Mouse (Mus musculus) Patski (cell line): ENCODE measurements around the gene Kif17. TPM values are rescaled to one million over a fixed set of nuclear protein-coding genes. Genes with fewer than 3 reads are reported as not detected.
A peak's percentile ranks its signal among the peaks of the same experiment; 100 is the strongest.
"Not testable (repeated sequence)": the region's sequence is repeated elsewhere in the genome, so short reads cannot be mapped to it uniquely, and the experiment has no call there.

Experiments used
- ATAC-seq: fragments of 100-300 bp; one replicate; pipeline ENCODE4 v1.8.0; 2021
- CTCF ChIA-PET: fragments of 350-600 bp; sonication (Branson Sonifier 250); formaldehyde crosslinking; loops from one replicate; lab custom pipeline; 2022; ENCODE audit warnings: inconsistent platforms; lab: Charles Lee
- POLR2A ChIA-PET: fragments of 350-600 bp; sonication (Branson Sonifier 250); formaldehyde crosslinking; loops from one replicate; lab custom pipeline; 2022; ENCODE audit warnings: antibody characterized with exemption, inconsistent platforms; lab: Charles Lee
- DNase-seq: peaks from one replicate; pipeline ENCODE4 v3.0.0-alpha.2; 2011; ENCODE audit warnings: low read depth, low spot score
- H3K27me3 ChIP-seq: fragments of 371-371 bp; one replicate; pipeline ENCODE4 v1.5.1; 2021
- CTCF ChIP-seq: fragments of 100-300 bp; IDR thresholded peaks from one replicate; pipeline ENCODE4 v1.5.1; 2021
- in situ Hi-C: fragments of 300-500 bp; cut with MboI; formaldehyde crosslinking; loops from 3 replicates; pipeline ENCODE4 v1.11.1; 2018; ENCODE audit warnings: low pct_unique_long_range_greater_than_20kb, mixed read lengths
- polyA plus RNA-seq: library from polyadenylated mRNA; unstranded; gene quantifications from one replicate; pipeline ENCODE4 v1.2.3, GENCODE M21; 2021

Kif17 gene
- polyA plus RNA-seq, 1 experiment from 2014 or later = 1.6 TPM

- CTCF ChIA-PET = interaction anchor here (1.0 to 1.3 kb wide), 2 partner anchors 56 to 105 kb away, joined by 3 read pairs; no protein-coding TSS in a partner anchor
- no peaks in the 10 kb centered on the region for H3K27me3 ChIP-seq
- no peak for TF ChIP-seq CTCF
- DNase-seq (no peak), ATAC-seq (no peak)
- in situ Hi-C loops = no loop called here
- POLR2A ChIA-PET = no interaction called here
Measured at GRCm38 (mm10) chr4:138322692-138323091, 72.5 kb downstream of the Kif17 start.

GRCm38 (mm10) chr4:138323753-138324152, 73.5 kb downstream of the Kif17 start:
- in situ Hi-C loops = no loop called here
- H3K27me3 ChIP-seq = no peaks in the 10 kb centered on the region
- DNase-seq (no peak), ATAC-seq (no peak)
- ChIA-PET POLR2A (no interaction called here), CTCF (interaction anchor here (0.9 to 1.3 kb wide), 3 partner anchors 9 to 104 kb away, joined by 3 read pairs; no protein-coding TSS in a partner anchor)
- TF ChIP-seq CTCF = no peak

- no peak for ATAC-seq
- no peak for TF ChIP-seq CTCF
- ChIA-PET CTCF (interaction anchor here (0.9 kb wide), 1 partner anchor 9 kb away, joined by 3 read pairs; no protein-coding TSS in a partner anchor), POLR2A (no interaction called here)
- no peaks in the 10 kb centered on the region for H3K27me3 ChIP-seq
- no peak for DNase-seq
- in situ Hi-C loops = no loop called here
Measured at GRCm38 (mm10) chr4:138324451-138324850, 74.2 kb downstream of the Kif17 start.

GRCm38 (mm10) chr4:138325466-138326076, 75.3 kb downstream of the Kif17 start:
- in situ Hi-C loops = no loop called here
- POLR2A ChIA-PET = interaction anchor here (1.2 kb wide), 1 partner anchor 43 kb away, joined by 3 read pairs; no protein-coding TSS in a partner anchor

GRCm38 (mm10) chr4:138326077-138326695, 76.0 kb downstream of the Kif17 start, which contains the start of gene Pink1:
Gene Pink1 (minus strand): TSS chr4:138326307.
- ChIA-PET POLR2A (interaction anchor here (1.2 kb wide), 2 partner anchors 42 to 53 kb away, joined by 3 to 4 read pairs; no protein-coding TSS in a partner anchor), CTCF (interaction anchor here (1.2 to 1.6 kb wide), 4 partner anchors 53 to 106 kb away, joined by 3 to 11 read pairs (median 4); no protein-coding TSS in a partner anchor)
- in situ Hi-C loops = no loop called here
- ATAC-seq = peak; percentile 58
- no peak for DNase-seq
- TF ChIP-seq CTCF = no peak
- H3K27me3 ChIP-seq = no peaks in the 10 kb centered on the region

More at GRCm38 (mm10) chr4:138325466-138326076, 75.3 kb downstream of the Kif17 start:
- CTCF ChIA-PET = interaction anchor here (1.2 to 1.6 kb wide), 4 partner anchors 53 to 106 kb away, joined by 3 to 11 read pairs (median 4); no protein-coding TSS in a partner anchor
- DNase-seq (no peak), ATAC-seq (peak; percentile 74)
- H3K27me3 ChIP-seq = no peaks in the 10 kb centered on the region
- no peak for TF ChIP-seq CTCF

GRCm38 (mm10) chr4:138327155-138327554, 76.9 kb downstream of the Kif17 start:
- ATAC-seq, in situ Hi-C loops, H3K27me3 ChIP-seq, DNase-seq: not testable (repeated sequence)
- ChIA-PET POLR2A (interaction anchor here (1.2 kb wide), 1 partner anchor 52 kb away, joined by 4 read pairs; no protein-coding TSS in a partner anchor), CTCF (interaction anchor here (1.3 to 1.6 kb wide), 3 partner anchors 52 to 77 kb away, joined by 3 to 11 read pairs (median 5); no protein-coding TSS in a partner anchor)

GRCm38 (mm10) chr4:138327891-138328470, 77.7 kb downstream of the Kif17 start:
- no peak for ATAC-seq
- in situ Hi-C loops = no loop called here
- H3K27me3 ChIP-seq = no peaks in the 10 kb centered on the region
- no peak for DNase-seq
- ChIA-PET CTCF (no interaction called here), POLR2A (no interaction called here)
- no peak for TF ChIP-seq CTCF

- in situ Hi-C loops = no loop called here
- DNase-seq (no peak), ATAC-seq (no peak)
- ChIA-PET CTCF (no interaction called here), POLR2A (no interaction called here)
- no peaks in the 10 kb centered on the region for H3K27me3 ChIP-seq
- no peak for TF ChIP-seq CTCF
Measured at GRCm38 (mm10) chr4:138330264-138330671, 80.0 kb downstream of the Kif17 start.

- no peak for TF ChIP-seq CTCF
- in situ Hi-C loops = no loop called here
- DNase-seq = no peak
- CTCF ChIA-PET = no interaction called here
- POLR2A ChIA-PET = no interaction called here
- no peak for ATAC-seq
- H3K27me3 ChIP-seq = no peaks in the 10 kb centered on the region
Measured at GRCm38 (mm10) chr4:138331647-138332046, 81.4 kb downstream of the Kif17 start.

GRCm38 (mm10) chr4:138333135-138333534, 82.9 kb downstream of the Kif17 start:
- DNase-seq = no peak
- H3K27me3 ChIP-seq = no peaks in the 10 kb centered on the region
- TF ChIP-seq CTCF = no peak
- in situ Hi-C loops = no loop called here
- POLR2A ChIA-PET = no interaction called here
- CTCF ChIA-PET = no interaction called here
- no peak for ATAC-seq
